Mouse (Mus musculus): ENCODE results near the gene Bloc1s4.

DNA sequence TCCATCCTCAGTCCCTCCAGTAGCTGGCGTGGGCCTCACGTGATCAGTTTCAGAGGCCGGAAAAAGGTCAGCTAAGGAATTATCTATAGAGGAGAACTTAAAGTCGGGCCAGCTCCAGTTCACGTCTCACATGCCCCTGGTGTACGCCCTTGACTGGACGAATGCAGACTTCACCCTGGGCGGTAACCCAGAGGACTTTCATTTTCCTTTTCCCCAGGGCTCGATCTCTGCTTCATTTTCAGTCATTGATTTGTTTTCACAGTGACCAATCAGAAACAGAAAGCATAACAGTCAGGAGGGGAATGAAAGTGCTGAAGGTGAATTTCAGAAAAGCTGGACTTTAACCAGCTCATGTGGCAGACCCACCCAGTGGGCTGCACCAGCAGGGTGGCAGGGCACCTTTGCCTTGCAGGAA lies 22.1 kb downstream of the Bloc1s4 start:
- TF ChIP-seq CTCF (IDR thresholded peaks at IDR 0.05; ENCODE audit: extremely low read depth, insufficient read length, insufficient replicate concordance, low read depth, low read length): no peak
- no peak for TF ChIP-seq POLR2A (IDR thresholded peaks at IDR 0.05; ENCODE audit: low read depth, low read length)

Data from small intestine, adult 2 months (tissue).